Mouse (Mus musculus): ENCODE measurements around the gene Ubash3b. TPM values are rescaled to one million over a fixed set of nuclear protein-coding genes. Genes with fewer than 3 reads are reported as not detected.

Ubash3b gene
- total RNA-seq (2021): 1.2 and 2.1 TPM in 2 replicates
- long read RNA-seq: 0 reads

GRCm38 (mm10) chr9:41161413-41161812, at the start of gene Ubash3b:
TSS of gene Ubash3b (minus strand) at chr9:41161697.
- no peak for DNase-seq

GRCm38 (mm10) chr9:41207130-41208104, 45.9 kb upstream of the Ubash3b start:
- DNase-seq: peak; percentile 93

DNA sequence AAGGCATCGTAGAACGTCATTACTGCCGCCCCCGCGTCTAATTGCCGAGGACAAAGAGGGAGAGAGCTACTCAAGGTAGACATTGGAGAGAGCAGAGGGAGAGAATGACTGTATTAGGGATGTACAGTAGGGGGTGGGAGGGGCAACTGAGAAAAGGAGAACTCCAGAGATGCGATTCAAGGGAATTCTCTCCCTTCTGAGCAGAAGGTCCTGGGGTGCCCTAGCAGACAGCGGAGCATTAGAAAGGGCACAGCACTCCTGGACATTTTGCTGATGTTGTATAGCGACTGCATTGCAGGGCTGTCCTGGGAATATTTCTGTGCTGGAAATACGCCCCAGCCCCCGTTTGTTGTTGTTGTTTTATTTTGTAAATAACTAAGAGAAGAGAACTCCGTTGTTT, 45.2 kb upstream of the Ubash3b start:
- no peak for DNase-seq

DNA sequence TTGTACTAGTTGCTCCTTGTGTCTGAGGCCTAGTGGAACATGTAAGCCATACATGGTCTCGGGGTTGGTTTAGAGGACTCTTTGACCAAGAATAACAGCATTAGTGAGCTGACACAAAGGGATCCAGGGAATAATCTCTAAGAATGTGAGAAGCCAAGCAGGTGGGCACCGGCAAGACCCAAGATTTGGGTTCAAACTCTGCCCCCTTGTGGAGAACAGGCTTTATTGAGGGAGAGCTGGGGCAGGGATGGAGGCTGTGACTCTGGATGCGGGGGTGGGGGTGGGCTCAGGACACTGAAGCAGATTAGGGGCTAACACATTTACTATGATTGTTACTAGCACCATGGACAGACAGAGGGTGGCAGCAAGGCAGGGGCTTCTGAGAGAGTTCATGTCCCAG, 43.8 kb upstream of the Ubash3b start:
- no peak for DNase-seq

GRCm38 (mm10) chr9:41199456-41200252, 38.2 kb upstream of the Ubash3b start:
- no peak for DNase-seq

DNA sequence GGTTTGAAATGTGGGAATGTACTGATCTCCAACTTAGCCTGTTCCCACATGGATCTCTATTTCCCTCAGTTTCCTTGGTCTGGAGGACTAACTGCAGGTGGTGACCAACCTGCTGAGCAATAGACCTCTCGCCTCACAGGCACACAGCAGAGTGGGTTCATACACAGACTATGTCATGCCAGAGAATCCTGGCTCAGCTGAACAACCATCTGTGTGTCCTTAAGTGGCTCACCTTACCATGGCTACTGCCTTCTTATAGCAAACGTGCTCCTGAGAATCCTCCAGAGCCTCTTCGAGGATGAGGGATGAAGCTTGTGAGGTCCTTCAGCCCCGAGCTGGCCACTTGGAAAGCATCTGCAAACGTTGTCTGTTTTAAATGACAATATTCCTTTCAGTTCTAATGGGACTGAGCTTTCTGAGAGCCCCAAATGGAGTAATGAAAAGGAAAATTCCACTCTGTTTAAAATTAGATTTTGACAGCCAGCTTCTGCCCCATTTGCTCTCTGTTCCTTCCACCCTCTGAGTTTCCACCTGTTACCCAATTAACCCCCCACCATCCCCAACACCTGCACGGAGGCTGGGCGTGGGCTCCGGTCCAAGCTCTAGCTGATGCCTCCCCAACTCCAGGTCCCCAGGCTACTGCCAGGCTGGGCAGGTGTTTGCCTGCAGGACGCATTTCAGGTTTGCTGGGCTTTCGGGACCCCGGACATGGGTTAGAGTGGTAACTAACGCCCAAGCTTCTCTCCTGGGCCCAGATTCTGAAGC, 37.2 kb upstream of the Ubash3b start:
- DNase-seq: peak; percentile 11

DNA sequence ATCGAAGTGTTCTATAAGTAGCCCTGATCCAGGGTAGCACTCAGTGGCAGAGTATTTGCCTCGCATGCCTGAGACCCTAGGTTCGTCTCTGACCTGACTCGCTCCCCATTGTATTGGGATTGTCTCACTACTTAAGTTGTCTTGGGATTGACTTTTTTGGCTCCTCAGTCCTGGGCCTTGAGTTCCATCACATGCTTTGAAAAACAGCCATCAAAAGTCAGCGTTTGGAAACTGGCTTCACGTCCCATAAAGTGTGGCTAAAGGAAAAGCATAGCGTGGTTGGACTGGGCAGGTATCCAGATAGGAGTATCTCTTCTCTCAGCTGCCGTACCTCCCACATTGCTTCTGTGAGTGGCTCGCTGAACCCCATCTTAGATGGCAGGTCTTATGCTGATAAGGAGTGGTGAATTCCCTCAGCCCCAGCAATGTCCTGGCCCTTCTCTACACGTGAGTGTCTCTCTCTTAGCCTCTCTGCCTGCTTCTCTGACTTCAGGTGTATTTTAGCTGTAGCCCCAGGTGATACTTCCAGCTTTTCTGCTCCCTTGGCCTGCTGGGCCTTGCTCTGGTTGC, 34.3 kb upstream of the Ubash3b start:
- no peak for DNase-seq

GRCm38 (mm10) chr9:41191651-41192210, 30.2 kb upstream of the Ubash3b start:
- no peak for DNase-seq

DNA sequence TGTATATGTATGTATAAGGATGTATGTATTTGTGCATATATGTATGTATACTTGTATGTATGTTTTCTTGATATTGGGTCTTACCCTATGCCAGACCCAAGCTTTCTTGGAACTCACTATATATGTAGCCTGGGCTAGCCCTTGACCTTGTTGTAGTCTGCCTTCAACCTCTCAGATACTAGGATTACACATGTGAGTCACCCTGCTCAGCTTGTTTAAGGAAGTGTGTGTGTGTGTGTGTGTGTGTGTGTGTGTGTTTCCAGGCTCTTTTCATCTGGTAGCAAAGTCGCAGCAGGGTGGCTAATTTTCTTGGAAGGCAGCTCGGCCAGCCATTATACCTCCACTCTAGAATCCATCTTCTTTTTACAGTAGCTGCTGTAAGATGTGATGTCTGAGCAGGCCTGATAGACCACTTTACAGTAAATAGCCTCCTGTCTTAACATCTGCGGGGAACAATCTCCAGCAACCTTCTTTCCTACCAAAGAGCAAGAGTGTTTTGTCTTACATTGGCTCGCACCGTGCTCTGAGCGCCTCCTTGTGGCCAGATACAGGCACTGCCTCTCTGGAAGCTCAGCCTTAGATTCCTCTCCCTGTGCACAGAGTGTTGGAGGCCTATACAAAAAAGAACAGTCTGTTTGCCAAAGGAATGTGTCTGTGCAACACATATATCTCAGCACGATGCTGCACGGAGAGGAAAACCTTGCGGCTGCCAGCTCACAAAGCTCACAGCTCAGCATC, 29.4 kb upstream of the Ubash3b start:
- peak; percentile 71 for DNase-seq

DNA sequence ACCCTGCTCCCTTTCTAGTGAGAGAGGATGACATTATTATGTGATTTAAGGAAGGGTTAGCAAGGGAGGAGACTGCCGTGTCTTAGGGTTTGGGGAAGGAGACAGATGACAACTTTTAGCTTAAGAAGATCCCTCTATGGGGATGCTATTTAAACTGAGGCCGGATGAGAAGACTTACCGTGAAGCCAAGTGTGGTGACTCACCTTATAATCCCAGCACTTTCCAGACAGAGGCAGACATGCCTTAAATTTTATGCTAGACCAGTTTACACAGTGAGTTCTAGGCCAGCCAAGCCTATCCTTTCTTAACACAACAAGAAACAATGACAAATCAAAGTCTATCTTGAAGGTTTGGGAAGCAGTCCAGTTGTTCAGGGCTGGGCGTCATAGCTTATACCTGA, 26.4 kb upstream of the Ubash3b start:
- DNase-seq: no peak

- DNase-seq: no peak
Observed at GRCm38 (mm10) chr9:41187498-41187897, 26.0 kb upstream of the Ubash3b start.

- no peak for DNase-seq
Observed at GRCm38 (mm10) chr9:41185331-41185730, 23.8 kb upstream of the Ubash3b start.

DNA sequence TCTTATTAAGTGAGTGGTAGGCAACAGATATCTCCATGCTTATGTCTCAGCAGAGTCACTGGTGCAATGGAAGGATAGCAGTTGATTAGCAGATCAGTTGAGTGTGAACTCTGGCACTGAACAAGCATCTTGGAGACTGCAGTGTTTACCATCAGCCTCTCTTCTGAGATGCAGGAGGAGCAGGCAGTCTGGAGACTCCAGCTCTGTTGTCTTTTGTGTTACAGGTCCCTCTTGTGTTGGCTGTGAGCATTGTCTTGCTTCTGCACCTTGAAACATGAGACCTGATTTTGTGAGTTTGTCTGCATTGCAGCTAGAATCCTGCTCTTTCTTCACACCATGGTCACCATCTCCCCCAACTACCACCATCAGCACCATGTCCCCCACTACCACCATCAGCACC, 21.1 kb upstream of the Ubash3b start:
- DNase-seq: no peak

DNA sequence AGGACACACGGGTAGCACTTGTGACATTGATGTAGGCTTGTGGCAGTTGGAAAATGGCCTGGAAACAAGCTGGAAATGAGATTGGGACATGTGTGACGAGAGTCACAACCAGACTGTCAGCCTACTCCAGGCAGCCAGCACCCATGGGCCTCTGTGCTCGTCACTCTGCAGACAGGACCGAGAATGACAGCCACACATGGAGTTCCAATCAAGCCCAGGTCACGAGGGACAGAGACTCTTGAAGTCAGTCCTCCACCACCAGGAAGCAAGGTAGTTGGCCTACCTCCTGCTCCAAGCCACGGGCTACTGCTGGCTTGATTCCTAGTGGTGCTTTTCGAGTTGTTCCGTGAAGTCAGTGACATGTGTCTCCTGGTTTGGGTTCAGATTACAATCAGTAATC, 20.3 kb upstream of the Ubash3b start:
- no peak for DNase-seq

- DNase-seq: no peak
Observed at GRCm38 (mm10) chr9:41181372-41181771, 19.9 kb upstream of the Ubash3b start.

- peak; percentile 16 for DNase-seq
Observed at GRCm38 (mm10) chr9:41179056-41179455, 17.6 kb upstream of the Ubash3b start.

DNA sequence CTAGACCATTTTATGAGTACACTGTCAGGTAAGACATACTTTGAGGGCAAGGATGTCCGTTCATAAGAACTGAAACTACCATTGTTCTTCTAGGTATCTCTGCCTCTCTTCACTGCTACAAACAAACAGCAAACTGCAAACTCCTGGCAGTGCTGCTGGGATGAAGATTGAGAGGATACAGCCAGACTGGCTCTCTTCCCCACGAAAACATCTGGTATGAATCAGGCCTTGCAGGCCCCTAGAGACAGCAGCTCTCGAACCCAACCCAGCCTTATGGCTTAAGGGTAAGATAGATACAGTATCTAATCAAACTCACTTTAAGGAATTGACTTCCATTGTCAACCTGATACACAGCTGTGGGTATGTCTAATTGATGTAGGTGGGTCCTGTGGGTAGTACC, 11.7 kb upstream of the Ubash3b start:
- no peak for DNase-seq

GRCm38 (mm10) chr9:41172426-41172825, 10.9 kb upstream of the Ubash3b start:
- DNase-seq: no peak

- no peak for DNase-seq
Observed at GRCm38 (mm10) chr9:41170026-41170425, 8.5 kb upstream of the Ubash3b start.

- DNase-seq: no peak
Observed at GRCm38 (mm10) chr9:41168656-41169055, 7.2 kb upstream of the Ubash3b start.

- no peak for DNase-seq
Observed at GRCm38 (mm10) chr9:41168206-41168605, 6.7 kb upstream of the Ubash3b start.
